Mouse (Mus musculus): ENCODE measurements at regions not wholly inside any gene's neighbourhood (a gene's known extent, or its start where the extent isn't known, plus 50 kb on each side); places are given as distances from the start of the nearest gene placed in this dataset.
"Not testable (repeated sequence)": the region's sequence is repeated elsewhere in the genome, so short reads cannot be mapped to it uniquely, and the experiment has no call there.

GRCm38 (mm10) chrX:14792261-14792660 lies 581.3 kb downstream of the H2al1n start:
- not testable (repeated sequence) for DNase-seq

- DNase-seq: peak in 1 of 2 experiments; percentile 2
Measured at GRCm38 (mm10) chrX:14835862-14836261, 624.9 kb downstream of the H2al1n start.

- peak; percentile 44 to 70 for DNase-seq
Measured at GRCm38 (mm10) chrX:14839740-14840419, 628.9 kb downstream of the H2al1n start.

- peak in 1 of 2 experiments; percentile 2 for DNase-seq
Measured at GRCm38 (mm10) chrX:14840420-14840757, 629.4 kb downstream of the H2al1n start.

- DNase-seq: no peak
Measured at GRCm38 (mm10) chrX:14845353-14845752, 634.4 kb downstream of the H2al1n start.

GRCm38 (mm10) chrX:14884612-14885011 lies 673.7 kb downstream of the H2al1n start:
- peak; percentile 75 for DNase-seq
